Mouse (Mus musculus): ENCODE data around the gene Riok2. TPM values are rescaled to one million over a fixed set of nuclear protein-coding genes. Genes with fewer than 3 reads are reported as not detected.

Riok2 gene
- polyA plus RNA-seq, 1 experiment from 2014 or later = 33.9 TPM

- Histone ChIP-seq H3K9ac (ENCODE audit: low read length) (peak within 1 kb of the TSS; percentile 52), H3K9me3 (ENCODE audit: control insufficient read depth, low read length) (no peaks in the 10 kb centered on the region), H3K27me3 (ENCODE audit: control insufficient read depth, insufficient read depth, low read length) (no peaks in the 10 kb centered on the region), H3K36me3 (ENCODE audit: control insufficient read depth, insufficient read depth, low read length) (no peaks in the 10 kb centered on the region; the same call in 1 of the 2 replicates), H3K4me2 (ENCODE audit: low read depth, severe bottlenecking) (peak within 1 kb of the TSS; percentile 46), H3K27ac (replicated peaks; ENCODE audit: low read depth, low read length) (peak within 1 kb of the TSS; percentile 63), H3K4me1 (ENCODE audit: control insufficient read depth, insufficient read depth, low read length) (peaks cover 9% of the 10 kb centered on the region), H3K4me3 (ENCODE audit: low read depth, low read length) (peak within 1 kb of the TSS; percentile 35)
- 30% methylated on average over 6 of the region's 6 CpGs for WGBS
- DNase-seq (ENCODE audit: low spot score) (peak; percentile 81), ATAC-seq (ENCODE audit: insufficient number of reproducible peaks, low FRiP score, low TSS enrichment, low read depth) (peak; percentile 91)
These were observed 28.3 kb downstream of the Riok2 start, which contains the start of gene Lix1 for GRCm38 (mm10) chr17:17402222-17403004. Gene Lix1, plus strand, starts transcription at chr17:17402672.

- H3K9me3 ChIP-seq (ENCODE audit: control insufficient read depth, low read length) = no peaks in the 10 kb centered on the region
- H3K27ac ChIP-seq (replicated peaks; ENCODE audit: low read depth, low read length) = peak overlapping the region; percentile 38; the same call in 1 of the 2 replicates
- no peak for ATAC-seq (ENCODE audit: insufficient number of reproducible peaks, low FRiP score, low TSS enrichment, low read depth)
- no peak for DNase-seq (ENCODE audit: low spot score)
- H3K4me1 ChIP-seq (ENCODE audit: control insufficient read depth, insufficient read depth, low read length) = peaks cover 9% of the 10 kb centered on the region
- H3K27me3 ChIP-seq (ENCODE audit: control insufficient read depth, insufficient read depth, low read length) = no peaks in the 10 kb centered on the region
- peak overlapping the region; percentile 35 for H3K4me3 ChIP-seq (ENCODE audit: low read depth, low read length)
- peak overlapping the region; percentile 46 for H3K4me2 ChIP-seq (ENCODE audit: low read depth, severe bottlenecking)
- peak overlapping the region; percentile 52 for H3K9ac ChIP-seq (ENCODE audit: low read length)
- H3K36me3 ChIP-seq (ENCODE audit: control insufficient read depth, insufficient read depth, low read length) = no peaks in the 10 kb centered on the region; the same call in 1 of the 2 replicates
- 13% methylated on average over 5 of the region's 5 CpGs for WGBS
These were observed 28.9 kb downstream of the Riok2 start for GRCm38 (mm10) chr17:17403038-17403437.

- Histone ChIP-seq H3K27me3 (ENCODE audit: control insufficient read depth, insufficient read depth, low read length) (no peaks in the 10 kb centered on the region), H3K4me1 (ENCODE audit: control insufficient read depth, insufficient read depth, low read length) (peaks cover 13% of the 10 kb centered on the region), H3K36me3 (ENCODE audit: control insufficient read depth, insufficient read depth, low read length) (no peaks in the 10 kb centered on the region; the same call in 1 of the 2 replicates), H3K4me2 (ENCODE audit: low read depth, severe bottlenecking) (peak overlapping the region; percentile 46), H3K27ac (replicated peaks; ENCODE audit: low read depth, low read length) (peak overlapping the region; percentile 63), H3K9me3 (ENCODE audit: control insufficient read depth, low read length) (no peaks in the 10 kb centered on the region), H3K9ac (ENCODE audit: low read length) (peak overlapping the region; percentile 48), H3K4me3 (ENCODE audit: low read depth, low read length) (peak overlapping the region; percentile 35)
- 6% methylated on average over 3 of the region's 3 CpGs for WGBS
- ATAC-seq (ENCODE audit: insufficient number of reproducible peaks, low FRiP score, low TSS enrichment, low read depth) = no peak
- no peak for DNase-seq (ENCODE audit: low spot score)
These were observed 29.5 kb downstream of the Riok2 start for GRCm38 (mm10) chr17:17403578-17404112.

- Histone ChIP-seq H3K9ac (ENCODE audit: low read length) (peak overlapping the region; percentile 4; the same call in 1 of the 2 replicates), H3K4me2 (ENCODE audit: low read depth, severe bottlenecking) (peak overlapping the region; percentile 46), H3K27me3 (ENCODE audit: control insufficient read depth, insufficient read depth, low read length) (no peaks in the 10 kb centered on the region), H3K4me1 (ENCODE audit: control insufficient read depth, insufficient read depth, low read length) (peaks cover 17% of the 10 kb centered on the region), H3K36me3 (ENCODE audit: control insufficient read depth, insufficient read depth, low read length) (no peaks in the 10 kb centered on the region; the same call in 1 of the 2 replicates), H3K4me3 (ENCODE audit: low read depth, low read length) (peak overlapping the region; percentile 35), H3K27ac (replicated peaks; ENCODE audit: low read depth, low read length) (peak overlapping the region; percentile 63), H3K9me3 (ENCODE audit: control insufficient read depth, low read length) (no peaks in the 10 kb centered on the region)
- ATAC-seq (ENCODE audit: insufficient number of reproducible peaks, low FRiP score, low TSS enrichment, low read depth) (0 out of 2 replicates have a peak, but pooled peaks have one; percentile 12), DNase-seq (ENCODE audit: low spot score) (peak; percentile 75)
- 12% methylated on average over 8 of the region's 8 CpGs for WGBS
These were observed 30.9 kb downstream of the Riok2 start for GRCm38 (mm10) chr17:17404811-17405544.

GRCm38 (mm10) chr17:17405606-17406005 is 31.5 kb downstream of the Riok2 start:
- DNase-seq (ENCODE audit: low spot score) (no peak), ATAC-seq (ENCODE audit: insufficient number of reproducible peaks, low FRiP score, low TSS enrichment, low read depth) (no peak)
- Histone ChIP-seq H3K9me3 (ENCODE audit: control insufficient read depth, low read length) (no peaks in the 10 kb centered on the region), H3K4me3 (ENCODE audit: low read depth, low read length) (no peak overlapping the region), H3K4me1 (ENCODE audit: control insufficient read depth, insufficient read depth, low read length) (peaks cover 17% of the 10 kb centered on the region), H3K9ac (ENCODE audit: low read length) (no peak overlapping the region), H3K36me3 (ENCODE audit: control insufficient read depth, insufficient read depth, low read length) (no peaks in the 10 kb centered on the region; the same call in 1 of the 2 replicates), H3K27ac (replicated peaks; ENCODE audit: low read depth, low read length) (peak overlapping the region; percentile 64), H3K4me2 (ENCODE audit: low read depth, severe bottlenecking) (peak overlapping the region; percentile 24; the same call in 1 of the 2 replicates), H3K27me3 (ENCODE audit: control insufficient read depth, insufficient read depth, low read length) (no peaks in the 10 kb centered on the region)
- WGBS = 26% methylated on average over 1 of the region's 1 CpGs

- no peak for DNase-seq (ENCODE audit: low spot score)
- H3K9ac ChIP-seq (ENCODE audit: low read length) = no peak overlapping the region
- no peaks in the 10 kb centered on the region for H3K27me3 ChIP-seq (ENCODE audit: control insufficient read depth, insufficient read depth, low read length)
- H3K9me3 ChIP-seq (ENCODE audit: control insufficient read depth, low read length) = no peaks in the 10 kb centered on the region
- H3K4me2 ChIP-seq (ENCODE audit: low read depth, severe bottlenecking) = no peak overlapping the region
- H3K27ac ChIP-seq (replicated peaks; ENCODE audit: low read depth, low read length) = no peak overlapping the region
- no peaks in the 10 kb centered on the region; the same call in 1 of the 2 replicates for H3K36me3 ChIP-seq (ENCODE audit: control insufficient read depth, insufficient read depth, low read length)
- ATAC-seq (ENCODE audit: insufficient number of reproducible peaks, low FRiP score, low TSS enrichment, low read depth) = no peak
- WGBS = 62% methylated on average over 6 of the region's 6 CpGs
- H3K4me1 ChIP-seq (ENCODE audit: control insufficient read depth, insufficient read depth, low read length) = peaks cover 17% of the 10 kb centered on the region
- no peak overlapping the region for H3K4me3 ChIP-seq (ENCODE audit: low read depth, low read length)
These were observed 34.0 kb downstream of the Riok2 start for GRCm38 (mm10) chr17:17408137-17408536.

GRCm38 (mm10) chr17:17408720-17409478 is 34.8 kb downstream of the Riok2 start:
- Histone ChIP-seq H3K36me3 (ENCODE audit: control insufficient read depth, insufficient read depth, low read length) (no peaks in the 10 kb centered on the region; the same call in 1 of the 2 replicates), H3K4me2 (ENCODE audit: low read depth, severe bottlenecking) (no peak overlapping the region), H3K9ac (ENCODE audit: low read length) (no peak overlapping the region), H3K27me3 (ENCODE audit: control insufficient read depth, insufficient read depth, low read length) (no peaks in the 10 kb centered on the region), H3K4me3 (ENCODE audit: low read depth, low read length) (no peak overlapping the region), H3K27ac (replicated peaks; ENCODE audit: low read depth, low read length) (no peak overlapping the region), H3K4me1 (ENCODE audit: control insufficient read depth, insufficient read depth, low read length) (peaks cover 17% of the 10 kb centered on the region), H3K9me3 (ENCODE audit: control insufficient read depth, low read length) (no peaks in the 10 kb centered on the region)
- DNase-seq (ENCODE audit: low spot score) (no peak), ATAC-seq (ENCODE audit: insufficient number of reproducible peaks, low FRiP score, low TSS enrichment, low read depth) (no peak)
- 67% methylated on average over 6 of the region's 6 CpGs for WGBS
